Mouse (Mus musculus): ENCODE measurements around the gene Tmem59.

DNA sequence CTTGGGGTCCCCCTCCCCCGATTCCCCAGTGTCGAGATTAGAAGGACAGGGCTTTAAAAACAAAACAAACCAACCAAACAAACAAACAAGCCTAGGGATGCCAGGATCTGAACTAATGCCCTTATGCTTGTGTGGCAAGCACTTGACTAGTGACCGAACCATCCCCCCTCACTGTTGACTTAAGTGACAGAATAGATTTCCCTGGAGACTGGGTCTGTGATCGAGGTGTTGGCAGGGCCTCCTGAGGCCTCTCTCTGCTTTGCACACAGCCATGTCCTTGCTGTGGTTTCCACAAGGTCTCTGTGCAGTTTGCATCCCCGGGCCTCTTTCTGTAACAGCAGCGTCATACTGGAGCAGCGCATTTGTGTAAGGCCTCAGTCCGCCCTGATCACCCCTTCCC is 48.8 kb upstream of the Tmem59 start:
- TF ChIP-seq CTCF (IDR thresholded peaks at IDR 0.05; ENCODE audit: low read depth) = no peak
- no peak for TF ChIP-seq EP300 (IDR thresholded peaks at IDR 0.05; ENCODE audit: low read depth)
